Mouse (Mus musculus) spleen, postnatal 14 days (tissue): Measurements from ENCODE around the gene Zfand3.

Experiments used
- DNase-seq, 2 experiments: peaks; one replicate each; pipeline ENCODE4 v3.0.0; 2021 to 2022; ENCODE audit warnings: low spot score in 2 of 2

The Zfand3 gene

GRCm38 (mm10) chr17:30148320-30148719 is 143.8 kb downstream of the Zfand3 start:
- DNase-seq, result no peak

GRCm38 (mm10) chr17:30149911-30150310 is 145.4 kb downstream of the Zfand3 start:
- DNase-seq, result no peak

- no peak for DNase-seq
Observed at GRCm38 (mm10) chr17:30154144-30154543, 149.6 kb downstream of the Zfand3 start.

- DNase-seq, result no peak
Observed at GRCm38 (mm10) chr17:30154861-30155260, 150.3 kb downstream of the Zfand3 start.

GRCm38 (mm10) chr17:30155411-30155925 is 150.9 kb downstream of the Zfand3 start:
- DNase-seq, result no peak

- no peak for DNase-seq
Observed at GRCm38 (mm10) chr17:30158419-30159108, 154.0 kb downstream of the Zfand3 start.

- DNase-seq, result no peak
Observed at GRCm38 (mm10) chr17:30159341-30159740, 154.8 kb downstream of the Zfand3 start.

GRCm38 (mm10) chr17:30160823-30161432 is 156.4 kb downstream of the Zfand3 start:
- DNase-seq, result no peak

- no peak for DNase-seq
Observed at GRCm38 (mm10) chr17:30162983-30163382, 158.4 kb downstream of the Zfand3 start.

GRCm38 (mm10) chr17:30163793-30164192 is 159.3 kb downstream of the Zfand3 start:
- DNase-seq, result no peak

- no peak for DNase-seq
Observed at GRCm38 (mm10) chr17:30164818-30165217, 160.3 kb downstream of the Zfand3 start.

- DNase-seq, result no peak
Observed at GRCm38 (mm10) chr17:30177435-30177834, 172.9 kb downstream of the Zfand3 start.

GRCm38 (mm10) chr17:30178402-30178801 is 173.9 kb downstream of the Zfand3 start:
- DNase-seq, result no peak

GRCm38 (mm10) chr17:30180197-30180596 is 175.7 kb downstream of the Zfand3 start:
- no peak for DNase-seq

- DNase-seq, result no peak
Observed at GRCm38 (mm10) chr17:30181554-30181953, 177.0 kb downstream of the Zfand3 start.

GRCm38 (mm10) chr17:30182063-30182462 is 177.5 kb downstream of the Zfand3 start:
- no peak for DNase-seq

GRCm38 (mm10) chr17:30183561-30183960 is 179.0 kb downstream of the Zfand3 start:
- DNase-seq, result no peak

- no peak for DNase-seq
Observed at GRCm38 (mm10) chr17:30187154-30187553, 182.6 kb downstream of the Zfand3 start.

- DNase-seq, result no peak
Observed at GRCm38 (mm10) chr17:30187581-30187980, 183.0 kb downstream of the Zfand3 start.

GRCm38 (mm10) chr17:30188031-30188981 is 183.8 kb downstream of the Zfand3 start:
- DNase-seq, result no peak

- no peak for DNase-seq
Observed at GRCm38 (mm10) chr17:30191097-30191640, 186.6 kb downstream of the Zfand3 start.
